Mouse (Mus musculus) megakaryocyte progenitor cell, adult 5-6 weeks (primary cell): ENCODE data around the gene Tmem218. TPM values are rescaled to one million over a fixed set of nuclear protein-coding genes. Genes with fewer than 3 reads are reported as not detected.

Source experiments
- ATAC-seq: replicated peaks from 2 replicates; pipeline ENCODE4 v1.8.0; 2016; ENCODE audit warnings: mild to moderate bottlenecking, moderate TSS enrichment, inconsistent platforms; ENCODE audit not compliant: poor library complexity
- total RNA-seq, 2 experiments: library from RNA; stranded (forward) in 1 of 2; stranded (reverse) in 1 of 2; fragments of 157-497, 149-512 nt in 1 of 2; fragments of 200-1000 nt in 1 of 2; gene quantifications; 2 replicates each; pipeline versions ENCODE4 v1.2.3 to v1.2.4; 2015 to 2017

The Tmem218 gene
- total RNA-seq, 2 experiments from 2014 or later: 4.2 to 4.4 TPM

DNA sequence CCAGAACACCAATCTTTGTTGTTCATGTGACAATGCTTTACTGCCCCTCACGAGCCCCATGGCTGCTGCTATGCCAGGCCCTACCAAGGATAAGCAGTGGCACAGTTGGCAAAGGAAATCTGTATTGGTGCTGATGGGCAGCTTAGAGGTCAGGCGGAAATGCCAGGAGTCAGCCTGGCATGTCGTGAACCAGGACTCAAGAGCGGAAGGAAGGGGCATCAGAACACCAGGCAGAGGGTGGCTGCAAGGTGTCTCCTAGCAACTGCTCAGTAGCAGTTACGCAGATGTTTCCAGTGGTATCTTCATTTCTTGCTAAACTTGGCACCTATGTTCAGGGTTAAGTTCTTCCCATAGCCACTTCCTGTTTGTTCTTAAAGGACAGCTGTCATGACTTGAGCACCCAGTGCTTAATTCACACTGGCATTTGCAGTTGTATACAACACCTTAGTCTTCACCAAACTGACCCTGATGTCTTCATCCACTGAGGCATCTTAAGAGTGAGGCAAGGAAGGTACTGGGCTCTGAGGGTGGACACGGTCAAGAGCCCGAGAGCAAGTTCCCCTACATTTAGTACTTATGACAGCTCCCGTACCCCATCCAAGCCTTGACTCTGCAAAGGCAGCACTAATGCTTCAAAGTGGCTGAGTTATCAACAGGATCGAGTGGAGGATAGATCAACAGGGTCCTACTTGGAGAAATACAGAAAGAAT is 22.6 kb downstream of the Tmem218 start:
- peak; percentile 55 for ATAC-seq

DNA sequence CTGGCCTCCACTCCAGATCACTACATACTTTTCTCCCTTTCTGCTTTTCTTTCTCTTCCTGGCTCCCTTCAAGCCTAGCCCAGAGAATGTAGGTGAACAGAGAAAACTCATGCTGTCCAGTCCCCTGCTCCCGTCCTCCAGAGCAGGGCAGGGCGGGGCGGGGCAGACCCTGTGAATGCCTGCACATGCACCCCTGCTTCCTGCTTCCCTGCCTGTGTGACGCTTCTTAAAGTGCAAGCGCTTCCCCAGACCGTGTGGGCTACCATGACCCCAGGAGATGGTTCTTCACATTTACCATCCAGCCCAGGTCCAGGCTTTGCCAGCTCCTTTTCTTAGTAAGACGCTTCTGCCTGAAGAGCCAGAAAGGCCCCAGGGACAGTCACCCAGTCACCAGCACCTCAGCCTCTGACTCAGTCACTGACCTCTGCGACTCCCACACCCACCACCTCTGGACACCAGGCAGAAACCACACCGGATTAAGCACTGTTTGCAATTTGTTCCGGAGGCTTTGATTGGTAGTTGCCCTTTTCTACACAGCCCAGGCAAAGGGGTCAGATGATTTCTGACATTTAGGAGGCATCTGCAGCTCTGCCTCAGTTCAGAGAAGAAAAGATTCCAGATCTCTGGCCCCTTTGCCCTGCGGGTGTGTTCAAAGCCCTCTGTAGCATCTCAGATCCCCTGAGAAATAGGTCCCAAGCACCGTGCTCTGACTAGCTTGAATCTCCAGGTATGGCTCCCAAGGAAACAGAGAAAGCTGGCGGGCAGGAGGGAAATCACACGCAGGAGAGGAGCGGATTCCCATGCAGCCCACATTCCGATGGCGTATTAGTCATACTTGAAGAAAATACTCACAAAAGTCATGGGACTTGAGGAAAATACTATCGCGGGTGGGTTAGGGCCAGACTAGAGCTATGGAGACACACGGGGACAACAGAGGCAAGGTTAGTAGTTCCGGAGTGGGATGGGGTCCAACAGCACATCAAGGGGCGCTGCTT is 24.5 kb downstream of the Tmem218 start:
- ATAC-seq: no peak

DNA sequence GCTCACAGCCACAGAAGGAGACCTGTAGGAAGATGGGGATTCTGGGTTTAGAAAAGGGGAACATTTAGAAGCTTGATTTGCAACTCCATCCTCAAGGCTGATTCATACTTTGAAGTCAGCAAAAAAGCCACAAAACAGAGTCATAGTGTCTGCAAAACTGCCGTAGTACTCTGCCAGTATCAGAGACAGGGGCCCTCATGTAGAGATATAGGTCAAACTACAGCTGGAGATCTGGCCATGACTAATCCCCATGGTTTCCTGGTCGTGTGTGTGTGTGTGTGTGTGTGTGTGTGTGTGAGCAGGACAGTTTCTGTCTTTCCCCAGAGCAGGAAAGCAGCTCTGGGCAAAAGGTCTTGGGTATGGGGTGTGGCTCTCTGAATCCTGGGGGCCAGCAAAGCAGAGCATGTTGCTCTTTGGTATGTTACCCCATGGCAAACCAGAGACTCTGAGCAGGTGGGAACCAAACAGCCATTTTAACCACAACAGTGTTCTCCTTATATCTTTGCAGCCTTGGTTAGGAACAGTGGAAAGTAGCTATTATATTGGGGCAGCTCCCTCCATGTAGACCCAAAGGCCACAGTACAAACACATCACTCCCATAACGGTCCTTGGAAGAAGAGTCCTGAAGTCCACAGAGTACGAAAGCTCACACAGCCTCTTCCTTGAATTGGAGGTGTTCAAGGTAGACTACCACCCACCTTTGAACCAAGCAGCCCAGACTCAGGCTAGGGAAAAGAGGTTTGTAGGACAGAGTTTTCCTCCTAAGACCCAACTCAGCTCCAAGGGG is 28.1 kb downstream of the Tmem218 start:
- ATAC-seq: 0 out of 2 replicates have a peak, but pooled peaks have one; percentile 26

GRCm38 (mm10) chr9:37242764-37243163 is 34.7 kb downstream of the Tmem218 start:
- peak; percentile 59 for ATAC-seq

GRCm38 (mm10) chr9:37244600-37244999 is 36.6 kb downstream of the Tmem218 start:
- ATAC-seq: no peak

GRCm38 (mm10) chr9:37245404-37245803 is 37.4 kb downstream of the Tmem218 start:
- 0 out of 2 replicates have a peak, but pooled peaks have one; percentile 12 for ATAC-seq

- ATAC-seq: no peak
Observed at GRCm38 (mm10) chr9:37245810-37246209, 37.8 kb downstream of the Tmem218 start.

- peak; percentile 80 for ATAC-seq
Observed at GRCm38 (mm10) chr9:37247429-37247828, 39.4 kb downstream of the Tmem218 start.

GRCm38 (mm10) chr9:37248381-37248906 is 40.4 kb downstream of the Tmem218 start:
- ATAC-seq: 0 out of 2 replicates have a peak, but pooled peaks have one; percentile 22

GRCm38 (mm10) chr9:37249976-37250375 is 42.0 kb downstream of the Tmem218 start:
- no peak for ATAC-seq

DNA sequence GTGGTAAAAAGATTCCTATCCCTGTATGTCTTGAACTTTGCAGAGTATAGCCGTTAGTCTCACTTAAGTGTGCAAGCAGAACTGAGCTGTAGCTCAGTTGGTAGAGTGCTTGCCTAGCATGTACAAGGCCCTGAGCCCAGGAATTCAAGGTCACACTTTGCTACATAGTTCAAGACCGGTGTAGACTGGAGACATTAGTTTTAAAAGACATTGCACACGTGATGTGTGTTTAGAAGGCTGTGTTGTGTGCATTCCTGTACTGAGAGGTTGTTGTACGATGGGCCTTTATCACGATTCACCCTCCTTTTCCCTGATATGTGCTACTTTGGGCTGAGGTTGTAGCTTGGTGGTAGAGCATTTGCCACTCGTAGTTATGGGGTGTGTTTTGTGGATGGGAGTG is 42.6 kb downstream of the Tmem218 start:
- ATAC-seq: no peak

DNA sequence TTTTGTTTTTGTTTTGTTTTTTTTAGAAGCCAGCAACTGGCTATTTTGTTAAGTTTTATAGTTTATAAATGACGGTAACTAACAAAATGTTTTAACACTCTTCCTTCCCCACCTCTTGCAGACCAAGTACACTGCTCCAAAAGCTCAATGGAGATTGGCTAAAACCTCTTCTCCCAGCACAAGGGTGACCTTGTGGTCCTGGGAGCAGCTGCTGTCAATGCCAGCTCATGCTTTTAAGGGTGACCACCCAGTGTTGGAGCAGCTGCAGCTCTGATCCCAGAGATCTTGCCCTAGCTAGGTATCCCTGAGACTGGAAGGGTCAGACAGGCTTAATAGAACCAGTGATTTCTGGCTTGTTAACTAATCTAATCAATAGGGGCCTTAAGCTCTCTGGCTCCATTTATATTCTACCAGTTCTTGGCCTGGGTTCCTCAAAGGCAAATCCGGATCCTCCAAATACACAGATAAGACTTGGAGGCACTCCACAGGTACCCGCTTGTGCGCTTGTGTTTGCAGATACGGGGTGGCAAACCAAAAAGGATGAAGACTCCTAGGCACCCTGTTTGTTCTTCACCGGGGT is 46.6 kb downstream of the Tmem218 start:
- no peak for ATAC-seq

DNA sequence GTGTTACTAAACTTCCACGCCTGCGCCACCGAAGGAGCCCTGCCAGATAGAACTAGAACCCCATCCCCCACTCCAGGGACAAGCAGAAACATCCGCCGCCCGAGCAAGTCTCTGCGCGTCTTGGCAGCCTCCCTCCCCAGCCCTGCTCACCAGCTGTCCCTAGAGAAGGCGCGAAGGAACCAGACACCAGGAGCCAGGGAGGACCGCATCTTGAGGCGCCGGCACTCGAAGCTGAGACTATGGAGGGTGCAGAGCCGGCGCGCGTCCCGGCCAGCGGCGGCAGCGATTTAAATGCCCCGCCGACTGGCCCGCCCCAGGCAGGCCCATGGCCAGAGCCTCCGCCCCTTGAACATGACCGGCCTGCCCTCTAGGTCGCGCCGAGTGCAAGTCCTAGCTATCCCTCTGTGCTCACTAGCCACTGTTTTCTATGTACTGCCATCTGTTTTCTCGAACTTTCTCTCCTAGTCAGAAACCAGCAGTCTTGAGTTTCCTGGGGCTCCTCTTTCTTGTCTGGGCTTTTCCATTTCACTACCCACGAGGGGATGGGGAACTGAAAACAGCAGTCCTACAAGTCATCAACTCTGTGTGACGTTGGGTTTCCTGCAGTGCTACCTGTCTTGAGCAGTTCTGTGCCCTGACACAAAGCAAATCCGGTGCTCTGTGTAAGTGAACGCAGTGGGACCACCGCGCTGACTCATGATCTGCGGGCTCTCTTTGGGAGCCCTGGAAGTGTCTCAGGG is 47.3 kb downstream of the Tmem218 start, which contains the start of gene Slc37a2:
Gene Slc37a2 (minus strand): TSS at position 590 of the 740 bp plus-strand sequence.
- peak; percentile 72 for ATAC-seq

GRCm38 (mm10) chr9:37255889-37256225 is 47.8 kb downstream of the Tmem218 start:
- ATAC-seq: peak; percentile 72

GRCm38 (mm10) chr9:37266622-37267021 is 58.6 kb downstream of the Tmem218 start:
- ATAC-seq: 0 out of 2 replicates have a peak, but pooled peaks have one; percentile 20
